Mouse (Mus musculus) brain, embryonic 14.5 days (tissue): ENCODE data around the gene Astn1.

Experiments
- CTCF ChIP-seq: fragments of 200-500 bp; IDR thresholded peaks from 2 replicates; pipeline ENCODE4 v1.5.1; 2012; ENCODE audit warnings: inconsistent platforms, mild to moderate bottlenecking, moderate library complexity, borderline replicate concordance; ENCODE audit not compliant: insufficient read depth, insufficient read length; ENCODE audit errors: extremely low read depth
- POLR2A ChIP-seq: fragments of 200-500 bp; IDR thresholded peaks from 2 replicates; pipeline ENCODE4 v1.6.1; 2012; ENCODE audit warnings: mild to moderate bottlenecking, inconsistent platforms, borderline replicate concordance; ENCODE audit not compliant: poor library complexity, insufficient read depth, insufficient read length, severe bottlenecking; ENCODE audit errors: extremely low read depth

DNA sequence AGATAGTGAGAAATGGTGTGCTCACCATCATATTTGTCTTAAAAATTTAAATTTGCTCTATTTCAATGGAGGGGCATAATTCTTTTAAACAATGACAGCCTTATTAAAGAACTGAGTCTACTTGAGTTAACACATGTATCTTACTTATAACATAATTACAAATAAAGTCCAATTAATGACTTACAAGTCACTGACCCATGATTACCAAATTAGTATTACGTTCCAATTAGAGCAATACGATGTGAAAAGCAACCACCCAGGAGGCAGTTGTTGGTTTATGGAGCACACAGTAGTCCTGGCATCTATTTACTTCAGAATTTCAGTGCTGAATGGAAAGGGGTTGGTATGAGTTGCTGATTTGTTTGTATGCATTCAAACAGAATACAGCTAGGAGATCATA, 237.4 kb downstream of the Astn1 start:
- TF ChIP-seq CTCF (no peak), POLR2A (no peak)
